Mouse (Mus musculus) urinary bladder, postnatal 0 days (tissue): ENCODE data around the gene Gm10721. TPM values are rescaled to one million over a fixed set of nuclear protein-coding genes. Genes with fewer than 3 reads are reported as not detected.

Experiments
- microRNA-seq: library from miRNA; unstranded; fragments of <30 nt; microRNA quantifications from one replicate; pipeline ENCODE4, GENCODE M21; 2016
- polyA plus RNA-seq: library from polyadenylated mRNA; unstranded; fragments of >200 nt; fragmentation: Nextera tagmentation; extraction: Ambion mirVana; gene quantifications from 2 replicates; pipeline ENCODE4 v1.2.1, GENCODE M21; 2015

The Gm10721 gene
- polyA plus RNA-seq: 0.20 TPM in 1 of 2 replicates, not detected in the other

DNA sequence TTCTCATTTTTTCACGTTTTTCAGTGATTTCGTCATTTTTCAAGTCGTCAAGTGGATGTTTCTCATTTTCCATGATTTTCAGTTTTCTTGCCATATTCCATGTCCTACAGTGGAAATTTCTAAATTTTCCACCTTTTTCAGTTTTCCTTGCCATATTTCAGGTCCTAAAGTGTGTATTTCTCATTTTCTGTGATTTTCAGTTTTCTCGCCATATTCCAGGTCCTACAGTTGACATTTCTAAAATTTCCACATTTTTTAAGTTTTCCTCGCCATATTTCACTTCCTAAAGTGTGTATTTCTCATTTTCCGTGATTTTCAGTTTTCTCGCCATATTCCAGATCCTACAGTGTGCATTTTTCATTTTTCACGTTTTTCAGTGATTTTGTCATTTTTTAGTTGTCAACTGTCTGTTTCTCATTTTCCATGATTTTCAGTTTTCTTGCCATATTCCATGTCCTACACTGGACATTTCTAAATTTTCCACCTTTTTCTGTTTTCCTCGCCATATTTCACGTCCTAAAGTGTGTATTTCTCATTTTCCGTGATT, at the start of gene Gm10721:
Gm10721 (plus strand) TSS at position 408 of the 547 bp plus-strand sequence.

DNA sequence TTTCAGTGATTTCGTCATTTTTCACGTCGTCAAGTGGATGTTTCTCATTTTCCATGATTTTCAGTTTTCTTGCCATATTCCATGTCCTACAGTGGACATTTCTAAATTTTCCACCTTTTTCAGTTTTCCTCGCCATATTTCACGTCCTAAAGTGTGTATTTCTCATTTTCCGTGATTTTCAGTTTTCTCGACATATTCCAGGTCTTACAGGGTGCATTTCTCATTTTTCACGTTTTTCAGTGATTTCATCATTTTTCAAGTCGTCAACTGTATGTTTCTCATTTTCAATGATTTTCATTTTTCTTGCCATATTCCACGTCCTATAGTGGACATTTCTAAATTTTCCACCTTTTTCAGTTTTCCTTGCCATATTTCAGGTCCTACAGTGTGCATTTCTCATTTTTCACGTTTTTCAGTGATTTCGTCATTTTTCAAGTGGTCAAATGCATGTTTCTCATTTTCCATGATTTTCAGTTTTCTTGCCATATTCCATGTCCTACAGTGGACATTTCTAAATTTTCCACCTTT, 12.4 kb upstream of the Gm10721 start, which contains the start of gene Gm10722:
Gm10722 (plus strand) TSS at position 478 of the 528 bp plus-strand sequence.

DNA sequence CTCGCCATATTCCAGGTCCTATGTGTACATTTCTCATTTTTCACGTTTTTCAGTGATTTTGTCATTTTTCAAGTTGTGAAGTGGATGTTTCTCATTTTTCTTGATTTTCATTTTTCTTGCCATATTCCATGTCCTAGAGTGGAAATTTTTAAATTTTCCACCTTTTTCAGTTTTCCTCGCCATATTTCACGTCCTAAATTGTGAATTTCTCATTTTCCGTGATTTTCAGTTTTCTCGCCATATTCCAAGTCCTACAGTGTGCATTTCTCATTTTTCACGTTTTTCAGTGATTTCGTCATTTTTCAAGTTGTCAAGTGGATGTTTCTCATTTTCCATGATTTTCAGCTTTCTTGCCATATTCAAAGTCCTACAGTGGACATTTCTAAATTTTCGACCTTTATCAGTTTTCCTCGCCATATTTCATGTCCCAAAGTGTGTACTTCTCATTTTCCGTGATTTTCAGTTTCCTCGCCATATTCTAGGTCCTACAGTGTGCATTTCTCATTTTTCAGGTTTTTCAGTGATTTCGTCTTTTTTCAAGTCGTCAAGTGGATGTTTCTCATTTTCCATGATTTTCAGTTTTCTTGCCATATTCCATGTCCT, 10.0 kb upstream of the Gm10721 start, which contains the start of gene Gm11168:
Gm11168 (plus strand) TSS at position 553 of the 603 bp plus-strand sequence.

DNA sequence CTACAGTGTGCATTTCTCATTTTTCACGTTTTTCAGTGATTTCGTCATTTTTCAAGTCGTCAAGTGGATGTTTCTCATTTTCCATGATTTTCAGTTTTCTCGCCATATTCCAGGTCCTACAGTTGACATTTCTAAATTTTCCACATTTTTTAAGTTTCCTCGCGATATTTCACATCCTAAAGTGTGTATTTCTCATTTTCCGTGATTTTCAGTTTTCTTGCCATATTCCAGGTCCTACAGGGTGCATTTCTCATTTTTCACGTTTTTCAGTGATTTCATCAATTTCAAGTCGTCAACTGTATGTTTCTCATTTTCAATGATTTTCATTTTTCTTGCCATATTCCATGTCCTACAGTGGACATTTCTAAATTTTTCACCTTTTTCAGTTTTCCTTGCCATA, 2.4 kb downstream of the Gm10721 start, which contains the start of gene Gm10720:
Gm10720 (plus strand) TSS at position 301 of the 400 bp plus-strand sequence.

DNA sequence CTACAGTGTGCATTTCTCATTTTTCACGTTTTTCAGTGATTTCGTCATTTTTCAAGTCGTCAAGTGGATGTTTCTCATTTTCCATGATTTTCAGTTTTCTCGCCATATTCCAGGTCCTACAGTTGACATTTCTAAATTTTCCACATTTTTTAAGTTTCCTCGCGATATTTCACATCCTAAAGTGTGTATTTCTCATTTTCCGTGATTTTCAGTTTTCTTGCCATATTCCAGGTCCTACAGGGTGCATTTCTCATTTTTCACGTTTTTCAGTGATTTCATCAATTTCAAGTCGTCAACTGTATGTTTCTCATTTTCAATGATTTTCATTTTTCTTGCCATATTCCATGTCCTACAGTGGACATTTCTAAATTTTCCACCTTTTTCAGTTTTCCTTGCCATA, 4.2 kb downstream of the Gm10721 start, which contains the start of gene Gm10719:
Gm10719 (plus strand) TSS at position 301 of the 400 bp plus-strand sequence.

DNA sequence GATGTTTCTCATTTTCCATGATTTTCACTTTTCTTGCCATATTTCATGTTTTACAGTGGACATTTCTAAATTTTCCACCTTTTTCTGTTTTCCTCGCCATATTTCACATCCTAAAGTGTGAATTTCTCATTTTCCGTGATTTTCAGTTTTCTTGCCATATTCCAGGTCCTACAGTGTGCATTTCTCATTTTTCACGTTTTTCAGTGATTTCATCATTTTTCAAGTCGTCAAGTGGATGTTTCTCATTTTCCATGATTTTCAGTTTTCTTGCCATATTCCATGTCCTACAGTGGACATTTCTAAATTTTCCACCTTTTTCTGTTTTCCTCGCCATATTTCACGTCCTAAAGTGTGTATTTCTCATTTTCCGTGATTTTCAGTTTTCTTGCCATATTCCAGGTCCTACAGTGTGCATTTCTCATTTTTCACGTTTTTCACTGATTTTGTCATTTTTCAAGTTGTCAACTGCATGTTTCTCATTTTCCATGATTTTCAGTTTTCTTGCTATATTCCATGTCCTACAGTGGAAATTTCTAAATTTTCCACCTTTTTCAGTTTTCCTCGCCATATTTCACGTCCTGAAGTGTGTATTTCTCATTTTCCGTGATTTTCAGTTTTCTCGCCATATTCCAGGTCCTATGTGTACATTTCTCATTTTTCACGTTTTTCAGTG, 10.5 kb downstream of the Gm10721 start, which contains the start of gene Gm10718:
Gm10718 (plus strand) TSS at position 236 of the 673 bp plus-strand sequence.

DNA sequence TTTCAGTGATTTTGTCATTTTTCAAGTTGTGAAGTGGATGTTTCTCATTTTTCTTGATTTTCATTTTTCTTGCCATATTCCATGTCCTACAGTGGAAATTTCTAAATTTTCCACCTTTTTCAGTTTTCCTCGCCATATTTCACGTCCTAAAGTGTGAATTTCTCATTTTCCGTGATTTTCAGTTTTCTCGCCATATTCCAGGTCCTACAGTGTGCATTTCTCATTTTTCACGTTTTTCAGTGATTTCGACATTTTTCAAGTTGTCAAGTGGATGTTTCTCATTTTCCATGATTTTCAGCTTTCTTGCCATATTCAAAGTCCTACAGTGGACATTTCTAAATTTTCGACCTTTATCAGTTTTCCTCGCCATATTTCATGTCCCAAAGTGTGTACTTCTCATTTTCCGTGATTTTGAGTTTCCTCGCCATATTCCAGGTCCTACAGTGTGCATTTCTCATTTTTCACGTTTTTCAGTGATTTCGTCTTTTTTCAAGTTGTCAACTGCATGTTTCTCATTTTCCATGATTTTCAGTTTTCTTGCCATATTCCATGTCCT, 12.1 kb downstream of the Gm10721 start, which contains the start of gene Gm10717:
Gm10717 (plus strand) TSS at position 506 of the 556 bp plus-strand sequence.

DNA sequence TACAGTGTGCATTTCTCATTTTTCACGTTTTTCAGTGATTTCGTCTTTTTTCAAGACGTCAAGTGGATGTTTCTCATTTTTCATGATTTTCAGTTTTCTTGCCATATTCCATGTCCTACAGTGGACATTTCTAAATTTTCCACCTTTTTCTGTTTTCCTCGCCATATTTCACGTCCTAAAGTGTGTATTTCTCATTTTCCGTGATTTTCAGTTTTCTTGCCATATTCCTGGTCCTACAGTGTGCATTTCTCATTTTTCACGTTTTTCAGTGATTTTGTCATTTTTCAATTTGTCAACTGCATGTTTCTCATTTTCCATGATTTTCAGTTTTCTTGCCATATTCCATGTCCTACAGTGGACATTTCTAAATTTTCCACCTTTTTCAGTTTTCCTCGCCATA, 21.4 kb downstream of the Gm10721 start, which contains the start of gene Gm17535:
Gm17535 (plus strand) TSS at position 301 of the 400 bp plus-strand sequence.

DNA sequence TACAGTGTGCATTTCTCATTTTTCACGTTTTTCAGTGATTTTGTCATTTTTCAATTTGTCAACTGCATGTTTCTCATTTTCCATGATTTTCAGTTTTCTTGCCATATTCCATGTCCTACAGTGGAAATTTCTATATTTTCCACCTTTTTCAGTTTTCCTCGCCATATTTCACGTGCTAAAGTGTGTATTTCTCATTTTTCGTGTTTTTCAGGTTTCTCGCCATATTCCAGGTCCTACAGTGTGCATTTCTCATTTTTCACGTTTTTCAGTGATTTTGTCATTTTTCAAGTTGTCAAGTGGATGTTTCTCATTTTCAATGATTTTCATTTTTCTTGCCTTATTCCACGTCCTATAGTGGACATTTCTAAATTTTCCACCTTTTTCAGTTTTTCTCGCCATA, 23.6 kb downstream of the Gm10721 start, which contains the start of gene Gm10715:
Gm10715 (plus strand) TSS at position 301 of the 400 bp plus-strand sequence.

Small RNAs within 50 kb of the gene (microRNA-seq; reads per million reads assigned to microRNA genes)
- gene Mir101c: not detected

Other genes starting within 250 kb of the Gm10721 start
- not detected in 2 replicates for gene Gm10722, start 12.2 kb upstream of the Gm10721 start, polyA plus RNA-seq
- gene Gm11168, start 9.8 kb upstream of the Gm10721 start, polyA plus RNA-seq: 0.25 TPM in 1 of 2 replicates, not detected in the other
- gene Gm10720, start 2.5 kb downstream of the Gm10721 start, polyA plus RNA-seq: not detected in 2 replicates
- gene Gm10719, start 4.3 kb downstream of the Gm10721 start, polyA plus RNA-seq: 0.20 TPM in 1 of 2 replicates, not detected in the other
- 0.39 and 0.97 TPM in 2 replicates for gene Gm10718, start 10.4 kb downstream of the Gm10721 start, polyA plus RNA-seq
- gene Gm10717, start 12.3 kb downstream of the Gm10721 start, polyA plus RNA-seq: 0.43 and 1.1 TPM in 2 replicates
- not detected in 2 replicates for gene Gm17535, start 21.5 kb downstream of the Gm10721 start, polyA plus RNA-seq
- gene Gm10715, start 23.7 kb downstream of the Gm10721 start, polyA plus RNA-seq: not detected in 2 replicates